In the genomic region with DNA sequence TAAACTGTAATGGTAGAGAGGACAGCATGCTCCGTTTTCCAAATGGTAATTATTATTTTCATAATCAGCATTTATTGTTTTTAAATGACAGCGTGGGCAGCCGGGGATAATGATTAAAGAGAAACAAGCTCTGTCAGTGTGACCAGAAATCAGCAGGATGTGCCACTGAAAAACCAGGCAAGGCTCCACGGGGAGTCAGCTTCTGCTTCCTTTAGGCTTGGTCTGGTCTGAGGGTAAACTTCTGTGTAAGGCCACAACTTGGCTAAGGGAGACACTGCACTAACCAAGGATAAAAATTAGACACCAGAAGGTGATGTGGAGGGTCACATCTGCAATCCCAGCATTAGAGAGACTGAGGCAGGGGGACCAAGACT, we compare ENCODE assay signal across 10 mouse cellular contexts. TPM values are rescaled to one million over a fixed set of nuclear protein-coding genes. Genes with fewer than 3 reads are reported as not detected.
DNase-seq lines count a peak whose midpoint lies in the region; ATAC-seq and TF ChIP-seq lines count a peak whose summit lies in the region.
"Had no signal": no experiment of that assay in that cellular context is flagged by ENCODE, and none has a peak within 500 bp of the region (broad histone marks: within the 10 kb centered on the region; RNA-seq: fewer than 3 reads in every experiment).

No protein-coding gene starts in this region.

- H3K4me2 ChIP-seq in heart, embryonic 14.5 days (ENCODE audit: low read length), result peak overlapping the region; percentile 38
- H3K4me2 ChIP-seq in lung, embryonic 15.5 days, result peak overlapping the region; percentile 42
- H3K4me2 ChIP-seq in intestine, embryonic 15.5 days (replicated peaks), result peak overlapping the region; percentile 36
- no peak overlapping the region for H3K4me2 ChIP-seq in neural tube, embryonic 15.5 days

- 49% methylated on average over 4 of the region's 4 CpGs for WGBS in heart, embryonic 14.5 days
- WGBS in lung, embryonic 15.5 days, result 38% methylated on average over 4 of the region's 4 CpGs
- 51% methylated on average over 4 of the region's 4 CpGs for WGBS in intestine, embryonic 15.5 days
- 29% methylated on average over 4 of the region's 4 CpGs for WGBS in small intestine, adult 2 months
- 53% methylated on average over 4 of the region's 4 CpGs for WGBS in neural tube, embryonic 15.5 days

- H3K9me3 ChIP-seq in heart, embryonic 14.5 days (ENCODE audit: control insufficient read depth, low read length), result no peaks in the 10 kb centered on the region
- H3K9me3 ChIP-seq in lung, embryonic 15.5 days, result no peaks in the 10 kb centered on the region
- no peaks in the 10 kb centered on the region for H3K9me3 ChIP-seq in intestine, embryonic 15.5 days
- no peaks in the 10 kb centered on the region for H3K9me3 ChIP-seq in neural tube, embryonic 15.5 days (replicated peaks)

- no peaks in the 10 kb centered on the region for H3K36me3 ChIP-seq in heart, embryonic 14.5 days (ENCODE audit: control insufficient read depth, insufficient read depth, low read length)
- H3K36me3 ChIP-seq in lung, embryonic 15.5 days, result no peaks in the 10 kb centered on the region
- no peaks in the 10 kb centered on the region for H3K36me3 ChIP-seq in intestine, embryonic 15.5 days
- H3K36me3 ChIP-seq in small intestine, adult 2 months (ENCODE audit: control insufficient read depth, insufficient read depth, low read length), result no peaks in the 10 kb centered on the region
- no peaks in the 10 kb centered on the region for H3K36me3 ChIP-seq in neural tube, embryonic 15.5 days

- no peak for ATAC-seq in heart, embryonic 14.5 days (ENCODE audit: insufficient number of reproducible peaks, insufficient read depth, low FRiP score, low read depth)
- no peak for ATAC-seq in lung, embryonic 15.5 days (ENCODE audit: borderline replicate concordance, extremely low read depth, low FRiP score, low TSS enrichment)
- ATAC-seq in intestine, embryonic 15.5 days, result no peak
- ATAC-seq in neural tube, embryonic 15.5 days (ENCODE audit: low FRiP score), result no peak
- ATAC-seq in cerebellum, adult (ENCODE audit: insufficient number of reproducible peaks, low FRiP score, low TSS enrichment), result no peak
- ATAC-seq: forebrain, embryonic 14.5 days had no signal

- peak overlapping the region; percentile 57 to 78 for H3K27ac ChIP-seq in heart, embryonic 14.5 days (replicated peaks in 1 of 2; ENCODE audit: control insufficient read depth in 1 of 2, insufficient read depth in 1 of 2, low read depth in 2 of 2, low read length in 2 of 2)
- peak overlapping the region; percentile 61 for H3K27ac ChIP-seq in lung, embryonic 15.5 days
- H3K27ac ChIP-seq in intestine, embryonic 15.5 days, result peak overlapping the region; percentile 6; the same call in 1 of the 2 replicates
- peak overlapping the region; percentile 21; the same call in 1 of the 2 replicates for H3K27ac ChIP-seq in small intestine, adult 2 months (ENCODE audit: insufficient read depth, low read depth, low read length)
- H3K27ac ChIP-seq in neural tube, embryonic 15.5 days (replicated peaks), result no peak overlapping the region

- H3K9ac ChIP-seq in heart, embryonic 14.5 days (ENCODE audit: low read length), result no peak overlapping the region; the same call in 1 of the 2 replicates
- H3K9ac ChIP-seq in lung, embryonic 15.5 days, result no peak overlapping the region
- no peak overlapping the region for H3K9ac ChIP-seq in intestine, embryonic 15.5 days
- no peak overlapping the region for H3K9ac ChIP-seq in neural tube, embryonic 15.5 days (replicated peaks)

- TF ChIP-seq POLR2A in small intestine, adult 2 months (IDR thresholded peaks at IDR 0.05; ENCODE audit: low read depth, low read length), result no peak

- no peak overlapping the region; a peak in 1 of 4 replicates for H3K4me3 ChIP-seq in heart, embryonic 14.5 days (ENCODE audit: control insufficient read depth in 1 of 2, insufficient read depth in 1 of 2, low read depth in 1 of 2, low read length in 2 of 2)
- H3K4me3 ChIP-seq in lung, embryonic 15.5 days, result peak overlapping the region; percentile 3; the same call in 1 of the 2 replicates
- no peak overlapping the region for H3K4me3 ChIP-seq in intestine, embryonic 15.5 days (replicated peaks)
- H3K4me3 ChIP-seq in small intestine, adult 2 months (ENCODE audit: low read depth, low read length), result peak overlapping the region; percentile 10; the same call in 1 of the 2 replicates
- no peak overlapping the region for H3K4me3 ChIP-seq in neural tube, embryonic 15.5 days (replicated peaks)

- H3K27me3 ChIP-seq in heart, embryonic 14.5 days (ENCODE audit: control insufficient read depth, insufficient read depth, low read length), result no peaks in the 10 kb centered on the region
- H3K27me3 ChIP-seq in lung, embryonic 15.5 days, result no peaks in the 10 kb centered on the region
- H3K27me3 ChIP-seq in intestine, embryonic 15.5 days (replicated peaks), result no peaks in the 10 kb centered on the region
- H3K27me3 ChIP-seq in small intestine, adult 2 months (ENCODE audit: control insufficient read depth, insufficient read depth, low read length), result no peaks in the 10 kb centered on the region
- no peaks in the 10 kb centered on the region for H3K27me3 ChIP-seq in neural tube, embryonic 15.5 days (replicated peaks)

- no peak for TF ChIP-seq CTCF in small intestine, adult 2 months (IDR thresholded peaks at IDR 0.05; ENCODE audit: extremely low read depth, insufficient read length, insufficient replicate concordance, low read depth, low read length)

- no peak for DNase-seq in heart, adult 11 months
- no peak for DNase-seq in lung, postnatal 4 days
- DNase-seq: adrenal gland, postnatal 14 days had no signal

- H3K4me1 ChIP-seq in heart, embryonic 14.5 days (ENCODE audit: control insufficient read depth in 2 of 2, insufficient read depth in 2 of 2, low read length in 2 of 2), result peaks cover 0 to 4% of the 10 kb centered on the region in 2 experiments; a peak in 2 of 4 replicates
- H3K4me1 ChIP-seq in lung, embryonic 15.5 days, result peaks cover 22% of the 10 kb centered on the region
- H3K4me1 ChIP-seq in intestine, embryonic 15.5 days (replicated peaks), result peaks cover 8% of the 10 kb centered on the region; the same call in 1 of the 2 replicates
- peaks cover 5% of the 10 kb centered on the region; the same call in 1 of the 2 replicates for H3K4me1 ChIP-seq in small intestine, adult 2 months (ENCODE audit: control insufficient read depth, insufficient read depth, insufficient read length, low read length)
- H3K4me1 ChIP-seq in neural tube, embryonic 15.5 days, result peaks cover 20% of the 10 kb centered on the region

RNA-seq across cellular contexts. Expression of a gene that starts 11.5 kb away (rescaled TPM):
- polyA plus RNA-seq in heart, embryonic 14.5 days (2014; fragmentation: Nextera tagmentation; extraction: Ambion mirVana), result 5.0 and 7.9 TPM in 2 replicates
- polyA plus RNA-seq in lung, embryonic 15.5 days (2015; fragmentation: Nextera tagmentation; extraction: Ambion mirVana), result 10.9 and 12.6 TPM in 2 replicates
- polyA plus RNA-seq in intestine, embryonic 15.5 days (2015; fragmentation: Nextera tagmentation; extraction: Ambion mirVana), result 8.8 and 11.9 TPM in 2 replicates
- polyA plus RNA-seq in small intestine, adult 2 months (2012; rRNA removed), result 7.2 and 9.7 TPM in 2 replicates
- 2.3 and 5.5 TPM in 2 replicates for polyA plus RNA-seq in neural tube, embryonic 15.5 days (2015; fragmentation: Nextera tagmentation; extraction: Ambion mirVana)

Comparison
In these comparisons a context has a peak if more than half of its experiments do, and no peak if none do; other contexts are left out.
1. H3K4me3 ChIP-seq: peak in lung, embryonic 15.5 days (single experiment) and small intestine, adult 2 months (single experiment); none in heart, embryonic 14.5 days (0 of 2), intestine, embryonic 15.5 days (single experiment) and neural tube, embryonic 15.5 days (single experiment).